In the genomic region with DNA sequence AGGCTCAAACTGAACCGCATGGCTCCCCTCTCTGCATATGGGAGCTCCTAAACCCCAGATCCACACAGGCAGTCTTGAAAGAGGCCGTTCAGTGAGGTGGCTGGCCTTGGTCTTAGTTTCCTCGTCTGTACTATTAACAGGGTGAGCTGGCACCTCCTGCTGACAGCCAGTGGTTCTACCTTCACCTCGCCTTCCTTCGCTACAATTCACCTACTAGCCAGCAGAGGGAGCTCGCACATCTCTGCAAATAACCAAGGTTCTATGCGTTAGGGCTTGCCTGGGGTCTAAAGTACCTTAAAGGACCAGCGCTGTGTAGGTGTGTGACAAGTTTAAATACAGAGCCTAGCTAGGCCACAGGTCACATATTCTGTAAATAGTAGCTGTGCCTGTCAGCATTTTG, we compare ENCODE assay signal across 1 mouse cellular context.
TF ChIP-seq lines count a peak whose summit lies in the region.

No protein-coding gene starts in this region.

TF ChIP-seq in MEL, 35 proteins besides CTCF, POLR2A, EP300 and RAD21 (continued from another document):
- TF ChIP-seq MYB (IDR thresholded peaks at IDR 0.05; ENCODE audit: low read depth, low read length) (0 out of 2 replicates have a peak, but pooled peaks have one; percentile 14), ELF1 (IDR thresholded peaks at IDR 0.05; ENCODE audit: low read depth, low read length) (peak; percentile 36; the same call in 1 of the 2 replicates), MXI1 (IDR thresholded peaks at IDR 0.05; ENCODE audit: low read depth, low read length) (peak; percentile 26; the same call in 1 of the 2 replicates), GABPA (IDR thresholded peaks at IDR 0.05; ENCODE audit: low read depth, low read length) (no peak), POLR2AphosphoS5 (IDR thresholded peaks at IDR 0.05; ENCODE audit: borderline replicate concordance, low read depth, low read length) (no peak), ZKSCAN1 (IDR thresholded peaks at IDR 0.05; ENCODE audit: low read depth, low read length) (no peak), USF2 (IDR thresholded peaks at IDR 0.05; ENCODE audit: borderline replicate concordance in 1 of 2, insufficient read depth in 1 of 2, low read depth in 1 of 2, low read length in 2 of 2) (no peak), MEF2A (IDR thresholded peaks at IDR 0.05; ENCODE audit: extremely low read depth, insufficient replicate concordance, low read depth, low read length, poor library complexity, severe bottlenecking) (no peak), GATA1 (IDR thresholded peaks at IDR 0.05; ENCODE audit: low read depth, low read length) (no peak), TCF12 (IDR thresholded peaks at IDR 0.05; ENCODE audit: low read depth, low read length) (no peak), MAFK (IDR thresholded peaks at IDR 0.05; ENCODE audit: borderline replicate concordance, low read depth, low read length) (0 out of 2 replicates have a peak, but pooled peaks have one; percentile 31), SIN3A (IDR thresholded peaks at IDR 0.05; ENCODE audit: low read length) (peak; percentile 65), TAL1 (IDR thresholded peaks at IDR 0.05; ENCODE audit: low read length) (no peak), ZMIZ1 (IDR thresholded peaks at IDR 0.05; ENCODE audit: low read depth, low read length) (no peak)
